Mouse (Mus musculus) G1E (cell line): Measurements from ENCODE around the gene Mtif3.

Experiments used
- CTCF ChIP-seq: IDR thresholded peaks from 2 replicates; pipeline ENCODE4 v1.5.1; 2012; ENCODE audit warnings: low read depth, low read length, inconsistent platforms, mixed read lengths
- POLR2AphosphoS5 ChIP-seq: IDR thresholded peaks from 2 replicates; pipeline ENCODE4 v1.6.1; 2012; ENCODE audit warnings: low read depth, low read length, inconsistent platforms; ENCODE audit not compliant: insufficient replicate concordance

DNA sequence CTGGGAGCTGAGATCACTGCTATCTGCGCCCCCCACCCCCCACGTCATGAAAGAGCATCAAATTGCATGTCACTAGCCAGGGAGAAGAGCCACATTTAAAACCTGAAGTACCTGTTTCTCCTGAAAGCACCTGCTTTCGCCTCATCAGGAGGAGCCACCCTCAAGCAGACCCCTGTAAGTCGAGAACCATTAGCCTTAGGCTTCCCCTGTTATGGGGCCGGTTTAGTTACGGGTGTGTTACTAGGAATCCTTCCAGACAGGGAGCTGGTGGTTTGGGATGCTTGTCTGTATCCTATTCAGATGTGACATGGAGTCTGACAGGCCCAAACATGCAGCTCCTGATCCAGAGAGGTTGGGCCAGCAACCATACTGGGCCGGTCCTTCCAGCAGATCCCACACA, 50.2 kb downstream of the Mtif3 start:
- TF ChIP-seq POLR2AphosphoS5 (no peak), CTCF (no peak)
